Mouse (Mus musculus) olfactory bulb, adult 2 months (tissue): ENCODE data around the gene Myh10. TPM values are rescaled to one million over a fixed set of nuclear protein-coding genes. Genes with fewer than 3 reads are reported as not detected.

Experiments
- H3K27ac ChIP-seq: fragments of 200-500 bp; 2 replicates; pipeline ENCODE4 v1.5.1; 2012; ENCODE audit warnings: low read depth, low read length; ENCODE audit not compliant: insufficient read depth
- H3K4me1 ChIP-seq: fragments of 200-500 bp; 2 replicates; pipeline ENCODE4 v1.6.1; 2012; ENCODE audit warnings: low read length; ENCODE audit not compliant: control insufficient read depth, insufficient read depth
- H3K4me3 ChIP-seq: fragments of 200-500 bp; 2 replicates; pipeline ENCODE4 v1.5.1; 2012; ENCODE audit warnings: mild to moderate bottlenecking, low read depth, low read length, moderate library complexity; ENCODE audit not compliant: insufficient read depth
- CTCF ChIP-seq: fragments of 200-500 bp; IDR thresholded peaks from 2 replicates; pipeline ENCODE4 v1.5.1; 2012; ENCODE audit warnings: low read depth, mild to moderate bottlenecking, low read length, moderate library complexity; ENCODE audit not compliant: insufficient read depth
- POLR2A ChIP-seq: fragments of 200-500 bp; IDR thresholded peaks from 2 replicates; pipeline ENCODE4 v1.6.1; 2012; ENCODE audit warnings: mild to moderate bottlenecking, low read depth, low read length, moderate library complexity; ENCODE audit not compliant: insufficient read depth
- WGBS: fragments of 180-500 bp; shearing (Covaris S2); methylation state at CpG from one replicate; pipeline ENCODE4 v1.1.7; 2018; 5-methylcytosine and 5-hydroxymethylcytosine counted together
- polyA plus RNA-seq: library from polyadenylated mRNA; stranded (reverse); fragments of >200 nt; gene quantifications from 2 replicates; pipeline ENCODE4 v1.2.4, GENCODE M21; 2012; ENCODE audit warnings: low replicate concordance; ENCODE audit not compliant: missing spikeins, insufficient read depth, insufficient read length

Myh10 gene
- polyA plus RNA-seq, 1 experiment = not detected

DNA sequence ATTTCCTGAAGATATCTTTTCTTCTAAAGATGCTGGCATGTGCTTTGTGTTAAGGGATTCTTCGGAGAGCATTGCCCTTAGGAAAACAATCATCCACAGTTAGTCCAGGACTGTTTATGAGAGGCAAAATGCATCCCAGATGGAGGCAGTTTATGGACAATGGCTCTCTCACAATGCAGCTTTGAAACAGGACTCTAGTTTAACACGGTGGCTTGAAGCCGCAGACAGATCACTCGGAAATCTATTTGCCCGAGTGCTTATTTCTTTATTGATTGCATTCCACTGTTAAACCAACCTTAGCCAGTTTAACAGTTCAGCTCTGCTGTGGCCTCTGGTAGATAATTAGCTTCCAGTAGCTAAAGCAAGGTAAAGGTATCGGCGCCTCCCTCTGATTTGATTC, 62.9 kb downstream of the Myh10 start:
- Histone ChIP-seq H3K4me1 (peaks cover 2% of the 10 kb centered on the region; the same call in 1 of the 2 replicates), H3K27ac (no peak overlapping the region), H3K4me3 (no peak overlapping the region)
- 60% methylated on average over 7 of the region's 7 CpGs for WGBS
- TF ChIP-seq CTCF (no peak), POLR2A (no peak)

DNA sequence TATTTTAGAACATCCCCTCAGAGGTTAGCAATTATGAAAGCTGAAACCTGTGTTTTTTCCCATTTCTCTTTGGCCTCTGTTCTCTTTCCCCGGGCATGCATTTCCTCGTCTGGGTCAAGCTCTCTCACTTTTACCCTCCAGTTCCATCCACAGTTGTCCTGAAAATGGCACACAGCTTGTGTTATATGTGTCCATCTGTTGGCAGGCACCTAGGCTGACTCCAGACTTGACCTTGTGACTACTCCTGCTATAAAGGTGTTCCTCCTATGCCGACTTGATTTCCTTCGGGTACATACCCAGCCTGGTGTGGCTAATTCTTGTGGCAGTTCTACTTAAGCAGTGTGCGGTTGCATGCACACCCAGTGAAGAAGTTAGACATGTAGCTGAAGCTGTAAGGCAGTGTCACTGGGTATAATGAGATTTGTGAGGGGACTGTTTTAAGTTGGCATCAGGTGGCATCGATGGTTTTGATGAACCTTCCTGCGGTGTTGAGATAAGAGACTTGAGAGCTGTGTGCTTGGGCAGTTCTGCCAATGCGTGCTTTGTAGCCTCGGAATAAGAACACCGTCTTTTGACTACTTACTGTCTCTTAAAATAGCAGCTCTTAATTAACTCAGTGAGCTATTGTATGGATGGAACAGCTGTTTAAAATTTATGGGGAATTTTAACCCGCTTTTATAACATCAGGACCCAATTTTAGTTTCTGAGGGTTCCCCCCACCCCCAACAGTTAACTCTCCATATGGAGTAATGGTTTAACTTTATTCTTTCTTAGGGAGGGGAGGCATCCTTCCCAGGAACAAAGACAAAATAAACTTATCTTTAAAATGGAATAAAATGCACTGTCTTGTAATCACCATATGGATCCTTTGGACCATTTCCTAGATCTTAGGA, 65.3 kb downstream of the Myh10 start:
- peak overlapping the region; percentile 16; the same call in 1 of the 2 replicates for H3K27ac ChIP-seq
- TF ChIP-seq CTCF (no peak), POLR2A (no peak)
- no peak overlapping the region for H3K4me3 ChIP-seq
- 40% methylated on average over 11 of the region's 11 CpGs for WGBS
- H3K4me1 ChIP-seq = 0 out of 2 replicates have a peak, but pooled peaks cover 2% of the 10 kb centered on the region

DNA sequence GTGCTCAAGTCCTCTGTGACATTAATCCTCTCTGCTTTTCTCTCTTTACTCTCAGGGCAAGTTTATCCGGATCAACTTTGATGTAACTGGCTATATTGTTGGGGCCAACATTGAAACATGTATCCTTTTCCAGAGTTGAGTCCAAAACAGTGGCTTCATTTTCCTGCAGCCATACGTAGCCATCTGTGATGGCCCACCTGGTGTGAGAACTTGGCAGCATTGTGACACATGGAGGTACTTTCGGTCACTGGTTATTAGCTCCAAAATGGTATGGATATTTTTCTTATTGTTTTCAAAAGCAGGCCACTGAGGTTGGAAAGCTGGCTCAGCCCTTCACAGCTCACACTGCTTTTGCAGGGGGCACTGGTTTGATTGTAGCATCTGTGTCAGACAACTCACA, 68.3 kb downstream of the Myh10 start:
- TF ChIP-seq CTCF (no peak), POLR2A (no peak)
- H3K27ac ChIP-seq = no peak overlapping the region
- no peak overlapping the region for H3K4me3 ChIP-seq
- H3K4me1 ChIP-seq = peaks cover 4% of the 10 kb centered on the region; the same call in 1 of the 2 replicates
- 90% methylated on average over 3 of the region's 3 CpGs for WGBS

DNA sequence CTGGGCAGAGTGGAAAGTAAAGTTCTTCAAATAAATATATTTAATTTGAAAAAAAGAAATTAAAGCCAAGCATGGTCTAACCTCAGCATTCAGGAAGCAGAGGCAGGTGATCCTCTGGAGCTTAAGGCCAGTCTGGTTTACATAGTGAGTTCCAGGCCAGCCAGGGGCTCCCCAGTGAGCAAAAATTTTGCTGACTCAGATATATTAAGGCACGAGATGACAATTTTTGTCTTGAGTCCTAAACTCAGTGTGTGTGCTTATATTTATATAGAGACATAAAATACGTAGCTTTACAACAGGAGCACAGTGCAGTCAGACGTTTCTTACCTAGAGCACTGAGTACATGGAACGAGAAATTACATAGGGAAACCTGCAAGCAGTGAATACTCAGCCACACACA, 69.8 kb downstream of the Myh10 start:
- H3K4me3 ChIP-seq = no peak overlapping the region
- 86% methylated on average over 4 of the region's 4 CpGs for WGBS
- no peak overlapping the region for H3K27ac ChIP-seq
- no peak for TF ChIP-seq POLR2A
- no peak for TF ChIP-seq CTCF
- peaks cover 4% of the 10 kb centered on the region; the same call in 1 of the 2 replicates for H3K4me1 ChIP-seq

DNA sequence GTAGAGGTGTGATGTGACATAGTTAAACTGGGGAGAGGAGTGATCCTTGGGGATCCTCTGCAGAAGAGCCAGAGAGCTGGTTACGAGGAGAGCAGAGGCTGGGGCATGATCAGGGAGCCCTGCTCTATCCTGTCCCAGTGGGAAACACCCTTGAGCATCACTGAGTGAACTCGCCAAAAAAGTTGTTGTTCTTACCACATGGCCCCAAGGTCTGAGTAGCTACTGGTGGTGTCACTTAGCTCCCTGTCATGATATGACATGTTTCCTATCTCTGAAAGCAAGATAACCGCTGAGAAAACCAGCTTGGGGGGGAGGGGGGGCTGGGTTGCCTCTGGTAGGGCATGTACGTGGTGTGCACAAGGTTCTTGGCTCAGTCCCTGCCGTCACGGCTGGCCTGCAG, 70.3 kb downstream of the Myh10 start:
- 86% methylated on average over 6 of the region's 6 CpGs for WGBS
- TF ChIP-seq CTCF = no peak
- no peak overlapping the region for H3K27ac ChIP-seq
- no peak overlapping the region for H3K4me3 ChIP-seq
- H3K4me1 ChIP-seq = peaks cover 4% of the 10 kb centered on the region; the same call in 1 of the 2 replicates

GRCm38 (mm10) chr11:68764622-68765021, 73.3 kb downstream of the Myh10 start:
- Histone ChIP-seq H3K27ac (no peak overlapping the region), H3K4me3 (no peak overlapping the region), H3K4me1 (peaks cover 2% of the 10 kb centered on the region; the same call in 1 of the 2 replicates)
- TF ChIP-seq POLR2A = no peak
- no peak for TF ChIP-seq CTCF
- 42% methylated on average over 3 of the region's 3 CpGs for WGBS

DNA sequence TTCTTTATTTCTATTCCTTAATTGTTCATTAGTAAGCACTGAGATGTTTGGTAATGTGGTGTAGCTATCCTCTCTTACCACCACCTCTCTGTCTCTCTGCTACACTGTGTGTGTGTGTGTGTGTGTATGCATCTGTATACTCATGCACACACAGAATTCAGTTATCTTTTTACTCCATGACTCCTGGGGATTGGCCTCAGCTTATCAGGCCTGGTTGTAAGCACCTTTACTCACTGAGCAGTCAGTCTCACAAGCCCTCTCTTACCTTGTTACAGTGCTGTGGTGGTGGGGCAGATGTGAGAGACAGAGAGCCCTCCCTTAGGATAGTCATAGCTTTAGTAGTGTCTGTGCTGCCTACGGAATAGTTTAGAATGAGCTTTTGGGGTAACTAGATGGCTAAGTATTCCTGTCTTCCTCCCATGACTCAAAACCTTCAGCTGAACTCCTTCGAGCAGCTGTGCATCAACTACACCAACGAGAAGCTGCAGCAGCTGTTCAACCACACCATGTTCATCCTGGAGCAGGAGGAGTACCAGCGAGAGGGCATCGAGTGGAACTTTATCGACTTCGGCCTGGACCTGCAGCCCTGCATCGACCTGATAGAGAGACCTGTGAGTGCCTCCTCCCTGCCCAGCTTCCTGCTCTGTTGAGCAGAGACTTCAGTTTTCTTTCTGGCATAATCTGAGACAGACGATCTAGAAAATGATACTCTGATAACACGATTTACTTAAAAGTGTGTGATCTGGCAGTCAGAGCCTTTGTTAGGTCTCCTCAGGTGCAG, 76.6 kb downstream of the Myh10 start:
- no peak overlapping the region for H3K4me3 ChIP-seq
- H3K4me1 ChIP-seq = peaks cover 2% of the 10 kb centered on the region; the same call in 1 of the 2 replicates
- H3K27ac ChIP-seq = no peak overlapping the region
- 88% methylated on average over 10 of the region's 10 CpGs for WGBS
- no peak for TF ChIP-seq POLR2A
- no peak for TF ChIP-seq CTCF

DNA sequence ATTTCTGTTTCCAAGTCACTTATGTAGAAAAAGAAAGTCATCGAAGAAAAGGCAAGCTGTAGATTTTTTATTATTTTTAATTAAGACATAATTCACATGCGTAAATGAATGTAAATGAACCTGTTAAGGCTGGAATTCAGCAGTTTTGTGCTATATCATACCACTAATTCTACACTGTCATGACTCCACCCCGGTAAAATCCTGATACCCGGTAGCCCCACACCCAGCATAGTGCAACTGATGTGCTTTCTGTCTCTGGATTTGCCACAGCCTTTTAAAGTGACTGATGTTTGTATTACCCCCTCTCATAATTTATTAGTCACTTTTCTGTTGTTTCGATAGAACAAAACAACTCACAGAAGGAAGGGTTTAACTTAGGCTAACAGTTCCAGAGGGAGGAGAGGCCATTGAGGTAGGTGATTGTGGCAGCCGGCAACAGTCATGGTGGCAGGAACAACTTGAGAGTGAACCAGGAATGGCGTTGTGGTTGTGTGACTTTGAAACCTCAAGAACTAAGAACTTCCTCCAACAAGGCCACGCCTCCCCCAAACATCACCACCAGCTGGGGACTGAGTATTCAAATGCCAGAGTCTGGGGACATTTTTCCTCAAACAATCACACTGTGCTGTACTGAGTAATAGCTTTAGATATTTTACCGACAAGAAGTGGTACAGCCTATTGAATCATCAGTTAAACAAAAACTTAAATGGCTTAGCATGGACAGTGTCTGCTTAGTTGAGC, 78.6 kb downstream of the Myh10 start:
- Histone ChIP-seq H3K4me3 (no peak overlapping the region), H3K27ac (no peak overlapping the region), H3K4me1 (no peaks in the 10 kb centered on the region)
- no peak for TF ChIP-seq CTCF
- no peak for TF ChIP-seq POLR2A
- WGBS = 91% methylated on average over 9 of the region's 9 CpGs
